ENCODE assay signal across 25 mouse cellular contexts in the genomic region with DNA sequence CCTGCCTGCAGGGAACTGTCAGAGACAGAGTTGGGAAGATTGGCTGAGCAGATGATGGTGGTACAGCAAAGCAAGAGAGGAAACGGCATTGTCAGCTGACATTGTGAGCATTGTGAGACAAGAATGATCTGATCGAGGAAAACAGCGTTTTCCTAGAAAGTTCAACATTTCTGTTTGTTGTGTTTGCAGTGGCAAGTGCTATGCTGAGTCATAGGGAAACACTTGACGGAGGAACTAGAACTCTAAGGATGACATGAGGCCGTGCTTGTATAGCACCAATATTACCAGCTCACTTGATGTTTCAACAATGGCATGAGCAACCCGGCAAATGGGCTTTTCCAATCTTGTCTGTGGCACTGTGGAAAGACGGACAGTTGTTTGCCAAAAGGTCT.
A peak's percentile ranks its signal among the peaks of the same experiment; 100 is the strongest.
DNase-seq lines count a peak whose midpoint lies in the region; ATAC-seq and TF ChIP-seq lines count a peak whose summit lies in the region.
"Had no signal": no experiment of that assay in that cellular context is flagged by ENCODE, and none has a peak within 500 bp of the region (broad histone marks: within the 10 kb centered on the region; RNA-seq: fewer than 3 reads in every experiment).

No protein-coding gene starts in this region.

- H3K27ac ChIP-seq in heart, embryonic 10.5 days = peak overlapping the region; percentile 78; the same call in 1 of the 2 replicates
- H3K27ac ChIP-seq in heart, embryonic 11.5 days (ENCODE audit: low read depth, low read length) = no peak overlapping the region
- H3K27ac ChIP-seq in kidney, postnatal 0 days = peak overlapping the region; percentile 54; the same call in 1 of the 2 replicates
- no peak overlapping the region for H3K27ac ChIP-seq in midbrain, embryonic 11.5 days (ENCODE audit: low read depth, low read length)
- H3K27ac ChIP-seq in midbrain, embryonic 10.5 days (replicated peaks) = no peak overlapping the region
- no peak overlapping the region for H3K27ac ChIP-seq in intestine, embryonic 15.5 days
- H3K27ac ChIP-seq in liver, embryonic 12.5 days = no peak overlapping the region
- H3K27ac ChIP-seq: embryonic facial prominence, embryonic 15.5 days; forebrain, embryonic 15.5 days; hindbrain, embryonic 13.5 days; midbrain, embryonic 15.5 days; neural tube, embryonic 13.5 days had no signal

- H3K4me3 ChIP-seq in heart, embryonic 10.5 days = no peak overlapping the region
- H3K4me3 ChIP-seq in heart, embryonic 11.5 days (ENCODE audit: low read depth, low read length) = no peak overlapping the region
- H3K4me3 ChIP-seq in kidney, postnatal 0 days (replicated peaks; ENCODE audit: low read depth, low read length) = no peak overlapping the region
- no peak overlapping the region for H3K4me3 ChIP-seq in midbrain, embryonic 11.5 days (ENCODE audit: low read depth, low read length)
- no peak overlapping the region for H3K4me3 ChIP-seq in midbrain, embryonic 10.5 days
- no peak overlapping the region for H3K4me3 ChIP-seq in intestine, embryonic 15.5 days (replicated peaks)
- H3K4me3 ChIP-seq in liver, embryonic 12.5 days = no peak overlapping the region
- H3K4me3 ChIP-seq: embryonic facial prominence, embryonic 15.5 days; forebrain, embryonic 15.5 days; hindbrain, embryonic 13.5 days; lung, embryonic 15.5 days; megakaryocyte, embryonic 14.5 days; midbrain, embryonic 15.5 days; myocyte; neural tube, embryonic 13.5 days had no signal

- no peak for ATAC-seq in heart, embryonic 11.5 days (replicated peaks; ENCODE audit: insufficient number of reproducible peaks, low FRiP score, low TSS enrichment)
- no peak for ATAC-seq in kidney, postnatal 0 days (replicated peaks; ENCODE audit: low FRiP score, low read depth)
- no peak for ATAC-seq in midbrain, embryonic 11.5 days (ENCODE audit: low FRiP score)
- ATAC-seq in intestine, embryonic 15.5 days = no peak
- ATAC-seq in liver, embryonic 12.5 days = no peak
- ATAC-seq: CD4-positive, CD25-positive, alpha-beta regulatory T cell, adult 4 months; forebrain, embryonic 15.5 days; midbrain, embryonic 15.5 days had no signal

- no peaks in the 10 kb centered on the region for H3K27me3 ChIP-seq in heart, embryonic 10.5 days (ENCODE audit: insufficient read depth, poor library complexity, severe bottlenecking)
- no peaks in the 10 kb centered on the region for H3K27me3 ChIP-seq in heart, embryonic 11.5 days (ENCODE audit: control insufficient read depth, insufficient read depth, low read length)
- H3K27me3 ChIP-seq in kidney, postnatal 0 days (ENCODE audit: insufficient read depth, low read length) = no peaks in the 10 kb centered on the region
- H3K27me3 ChIP-seq in midbrain, embryonic 11.5 days (ENCODE audit: control insufficient read depth, insufficient read depth, low read length) = no peaks in the 10 kb centered on the region
- H3K27me3 ChIP-seq in midbrain, embryonic 10.5 days (ENCODE audit: low read depth, poor library complexity, severe bottlenecking) = no peaks in the 10 kb centered on the region
- no peaks in the 10 kb centered on the region for H3K27me3 ChIP-seq in intestine, embryonic 15.5 days (replicated peaks)
- H3K27me3 ChIP-seq in liver, embryonic 12.5 days (replicated peaks) = no peaks in the 10 kb centered on the region
- H3K27me3 ChIP-seq: embryonic facial prominence, embryonic 15.5 days; forebrain, embryonic 15.5 days; hindbrain, embryonic 13.5 days; lung, embryonic 15.5 days; megakaryocyte, embryonic 14.5 days; midbrain, embryonic 15.5 days; neural tube, embryonic 13.5 days; Patski had no signal

- no peak overlapping the region for H3K4me2 ChIP-seq in heart, embryonic 11.5 days
- H3K4me2 ChIP-seq in kidney, postnatal 0 days (ENCODE audit: low read length) = no peak overlapping the region
- H3K4me2 ChIP-seq in midbrain, embryonic 11.5 days = no peak overlapping the region
- H3K4me2 ChIP-seq in intestine, embryonic 15.5 days (replicated peaks) = no peak overlapping the region
- H3K4me2 ChIP-seq in liver, embryonic 12.5 days = no peak overlapping the region
- H3K4me2 ChIP-seq: embryonic facial prominence, embryonic 15.5 days; forebrain, embryonic 15.5 days; hindbrain, embryonic 13.5 days; lung, embryonic 15.5 days; midbrain, embryonic 15.5 days; neural tube, embryonic 13.5 days had no signal

- peaks cover 41% of the 10 kb centered on the region for H3K4me1 ChIP-seq in heart, embryonic 10.5 days
- peaks cover 34% of the 10 kb centered on the region for H3K4me1 ChIP-seq in heart, embryonic 11.5 days (ENCODE audit: control insufficient read depth, insufficient read depth, low read length)
- peaks cover 21% of the 10 kb centered on the region; the same call in 1 of the 2 replicates for H3K4me1 ChIP-seq in kidney, postnatal 0 days (replicated peaks; ENCODE audit: insufficient read depth, low read length)
- H3K4me1 ChIP-seq in midbrain, embryonic 11.5 days (ENCODE audit: control insufficient read depth, insufficient read depth, low read length) = no peaks in the 10 kb centered on the region
- peaks cover 24% of the 10 kb centered on the region for H3K4me1 ChIP-seq in midbrain, embryonic 10.5 days
- peaks cover 19% of the 10 kb centered on the region for H3K4me1 ChIP-seq in intestine, embryonic 15.5 days (replicated peaks)
- peaks cover 42% of the 10 kb centered on the region for H3K4me1 ChIP-seq in liver, embryonic 12.5 days
- H3K4me1 ChIP-seq: forebrain, embryonic 15.5 days; midbrain, embryonic 15.5 days had no signal

- no peaks in the 10 kb centered on the region for H3K36me3 ChIP-seq in heart, embryonic 10.5 days
- H3K36me3 ChIP-seq in heart, embryonic 11.5 days (ENCODE audit: control insufficient read depth, insufficient read depth, low read length) = no peaks in the 10 kb centered on the region
- H3K36me3 ChIP-seq in kidney, postnatal 0 days (ENCODE audit: insufficient read depth, low read length) = no peaks in the 10 kb centered on the region
- H3K36me3 ChIP-seq in midbrain, embryonic 11.5 days (ENCODE audit: control insufficient read depth, insufficient read depth, low read length) = no peaks in the 10 kb centered on the region
- H3K36me3 ChIP-seq in midbrain, embryonic 10.5 days = no peaks in the 10 kb centered on the region
- H3K36me3 ChIP-seq in intestine, embryonic 15.5 days = no peaks in the 10 kb centered on the region
- H3K36me3 ChIP-seq in liver, embryonic 12.5 days = no peaks in the 10 kb centered on the region
- H3K36me3 ChIP-seq: embryonic facial prominence, embryonic 15.5 days; forebrain, embryonic 15.5 days; hindbrain, embryonic 13.5 days; lung, embryonic 15.5 days; midbrain, embryonic 15.5 days; neural tube, embryonic 13.5 days had no signal

- no peak for TF ChIP-seq CTCF in kidney, postnatal 0 days (IDR thresholded peaks at IDR 0.05; ENCODE audit: low read depth)

- WGBS in heart, embryonic 10.5 days = 71% methylated on average over 7 of the region's 7 CpGs
- 74% methylated on average over 7 of the region's 7 CpGs for WGBS in heart, embryonic 11.5 days (ENCODE audit: insufficient replicate concordance)
- WGBS in kidney, postnatal 0 days = 80% methylated on average over 7 of the region's 7 CpGs
- WGBS in midbrain, embryonic 11.5 days = 91% methylated on average over 7 of the region's 7 CpGs
- WGBS in midbrain, embryonic 10.5 days = 89% methylated on average over 7 of the region's 7 CpGs
- 87% methylated on average over 7 of the region's 7 CpGs for WGBS in intestine, embryonic 15.5 days
- 52% methylated on average over 7 of the region's 7 CpGs for WGBS in liver, embryonic 12.5 days (ENCODE audit: insufficient replicate concordance)

- H3K9me3 ChIP-seq in heart, embryonic 10.5 days = no peaks in the 10 kb centered on the region
- no peaks in the 10 kb centered on the region for H3K9me3 ChIP-seq in heart, embryonic 11.5 days (replicated peaks; ENCODE audit: control insufficient read depth, low read length)
- H3K9me3 ChIP-seq in kidney, postnatal 0 days (replicated peaks; ENCODE audit: low read length) = no peaks in the 10 kb centered on the region
- no peaks in the 10 kb centered on the region for H3K9me3 ChIP-seq in midbrain, embryonic 11.5 days (ENCODE audit: control insufficient read depth, low read length)
- no peaks in the 10 kb centered on the region for H3K9me3 ChIP-seq in midbrain, embryonic 10.5 days (replicated peaks)
- no peaks in the 10 kb centered on the region for H3K9me3 ChIP-seq in intestine, embryonic 15.5 days
- H3K9me3 ChIP-seq in liver, embryonic 12.5 days (replicated peaks) = no peaks in the 10 kb centered on the region
- H3K9me3 ChIP-seq: embryonic facial prominence, embryonic 15.5 days; forebrain, embryonic 15.5 days; hindbrain, embryonic 13.5 days; lung, embryonic 15.5 days; midbrain, embryonic 15.5 days; neural tube, embryonic 13.5 days had no signal

- H3K9ac ChIP-seq in heart, embryonic 11.5 days (ENCODE audit: low read depth, low read length) = no peak overlapping the region
- no peak overlapping the region for H3K9ac ChIP-seq in kidney, postnatal 0 days (ENCODE audit: low read depth, low read length)
- H3K9ac ChIP-seq in midbrain, embryonic 11.5 days (ENCODE audit: low read length) = no peak overlapping the region
- H3K9ac ChIP-seq in intestine, embryonic 15.5 days = no peak overlapping the region
- no peak overlapping the region for H3K9ac ChIP-seq in liver, embryonic 12.5 days
- H3K9ac ChIP-seq: embryonic facial prominence, embryonic 15.5 days; forebrain, embryonic 15.5 days; hindbrain, embryonic 13.5 days; lung, embryonic 15.5 days; midbrain, embryonic 15.5 days; neural tube, embryonic 13.5 days had no signal

- no peak for DNase-seq in heart, embryonic 10.5 days (ENCODE audit: low spot score)
- no peak for DNase-seq in kidney, postnatal 0 days (ENCODE audit: low spot score)
- DNase-seq in kidney, postnatal 14 days = no peak
- peak; percentile 41 for DNase-seq in midbrain, embryonic 11.5 days (ENCODE audit: low spot score, missing footprints)
- DNase-seq in midbrain, embryonic 10.5 days (ENCODE audit: low spot score) = no peak
- DNase-seq: cerebellum, adult 11 months; cerebellum, adult 9-11 months; gastrocnemius, postnatal 10 days; heart, adult 18-20 months; layer of hippocampus, adult 9-11 months; retina, postnatal 1 day; right cerebral cortex, postnatal 25 days had no signal

Comparison
In these comparisons a context has a peak if more than half of its experiments do, and no peak if none do; other contexts are left out.
1. H3K27ac ChIP-seq: peak in heart, embryonic 10.5 days (single experiment) and kidney, postnatal 0 days (single experiment); none in heart, embryonic 11.5 days (single experiment), midbrain, embryonic 11.5 days (single experiment), midbrain, embryonic 10.5 days (single experiment), intestine, embryonic 15.5 days (single experiment) and liver, embryonic 12.5 days (single experiment).